Mouse (Mus musculus) v-Abl transformed pro-B cells (cell line): ENCODE results near the gene Entpd1.

ENCODE experiments used
- in situ Hi-C, 2 experiments: fragments of 400-800 bp; cut with MboI; formaldehyde crosslinking; loops; one replicate each; pipeline ENCODE4 v1.15.1; 2025; ENCODE audit not compliant: unreplicated experiment in 2 of 2

Entpd1 gene

GRCm38 (mm10) chr19:40621616-40622015 lies 9.4 kb downstream of the Entpd1 start:
- in situ Hi-C loops: loop anchor here in 1 of 2 experiments (25.0 kb wide), 1 partner anchor 291 kb away; no protein-coding TSS in a partner anchor

- in situ Hi-C loops: no loop called here
Measured at GRCm38 (mm10) chr19:40625935-40626334, 13.8 kb downstream of the Entpd1 start.

GRCm38 (mm10) chr19:40628950-40629349 lies 16.8 kb downstream of the Entpd1 start:
- in situ Hi-C loops: no loop called here

GRCm38 (mm10) chr19:40630096-40630495 lies 17.9 kb downstream of the Entpd1 start:
- in situ Hi-C loops: no loop called here

- in situ Hi-C loops: no loop called here
Measured at GRCm38 (mm10) chr19:40630606-40631005, 18.4 kb downstream of the Entpd1 start.

- in situ Hi-C loops: no loop called here
Measured at GRCm38 (mm10) chr19:40632193-40632592, 20.0 kb downstream of the Entpd1 start.

- in situ Hi-C loops: no loop called here
Measured at GRCm38 (mm10) chr19:40632668-40633067, 20.5 kb downstream of the Entpd1 start.

GRCm38 (mm10) chr19:40633144-40633543 lies 21.0 kb downstream of the Entpd1 start:
- in situ Hi-C loops: no loop called here

- in situ Hi-C loops: no loop called here
Measured at GRCm38 (mm10) chr19:40637091-40637490, 24.9 kb downstream of the Entpd1 start.

GRCm38 (mm10) chr19:40637601-40638000 lies 25.4 kb downstream of the Entpd1 start:
- in situ Hi-C loops: no loop called here

GRCm38 (mm10) chr19:40638582-40638981 lies 26.4 kb downstream of the Entpd1 start:
- in situ Hi-C loops: no loop called here

- in situ Hi-C loops: no loop called here
Measured at GRCm38 (mm10) chr19:40639729-40640304, 27.7 kb downstream of the Entpd1 start.

- in situ Hi-C loops: no loop called here
Measured at GRCm38 (mm10) chr19:40640799-40641198, 28.6 kb downstream of the Entpd1 start.

GRCm38 (mm10) chr19:40643846-40644245 lies 31.7 kb downstream of the Entpd1 start:
- in situ Hi-C loops: no loop called here

- in situ Hi-C loops: no loop called here
Measured at GRCm38 (mm10) chr19:40646379-40646778, 34.2 kb downstream of the Entpd1 start.

- in situ Hi-C loops: no loop called here
Measured at GRCm38 (mm10) chr19:40647319-40648158, 35.4 kb downstream of the Entpd1 start.

GRCm38 (mm10) chr19:40650090-40650489 lies 37.9 kb downstream of the Entpd1 start:
- in situ Hi-C loops: loop anchor here in 1 of 2 experiments (10.0 kb wide), 1 partner anchor 65 kb away; no protein-coding TSS in a partner anchor

GRCm38 (mm10) chr19:40656207-40656606 lies 44.0 kb downstream of the Entpd1 start:
- in situ Hi-C loops: loop anchor here (5.0 to 10.0 kb wide), 2 partner anchors 44 to 59 kb away; partner anchors contain the start of genes Entpd1 (in 1 of the 2) and Tctn3 (in 1 of the 2)

- in situ Hi-C loops: loop anchor here (5.0 to 10.0 kb wide), 2 partner anchors 46 to 57 kb away; partner anchors contain the start of genes Entpd1 (in 1 of the 2) and Tctn3 (in 1 of the 2)
Measured at GRCm38 (mm10) chr19:40658281-40658680, 46.1 kb downstream of the Entpd1 start.

- in situ Hi-C loops: loop anchor here (5.0 to 10.0 kb wide), 2 partner anchors 47 to 56 kb away; partner anchors contain the start of genes Entpd1 (in 1 of the 2) and Tctn3 (in 1 of the 2)
Measured at GRCm38 (mm10) chr19:40658935-40659334, 46.8 kb downstream of the Entpd1 start.
